Mouse (Mus musculus) limb, embryonic 14.5 days (tissue): Measurements from ENCODE around the gene Gm3250. TPM values are rescaled to one million over a fixed set of nuclear protein-coding genes. Genes with fewer than 3 reads are reported as not detected.
"Not testable (repeated sequence)": the region's sequence is repeated elsewhere in the genome, so short reads cannot be mapped to it uniquely, and the experiment has no call there.

Experiments used
- ATAC-seq: fragments of 200-750 bp; cut with Nextera tagmentation; 2 replicates; pipeline ENCODE4 v1.8.0; 2017; ENCODE audit warnings: low read depth, moderate number of reproducible peaks, moderate TSS enrichment; ENCODE audit not compliant: low FRiP score
- DNase-seq: peaks from one replicate; pipeline ENCODE4 v3.0.0-alpha.2; 2015; ENCODE audit warnings: low spot score
- H3K27ac ChIP-seq: fragments of 300-500 bp; sonication (generic); replicated peaks from 2 replicates; pipeline ENCODE4 v1.5.1; 2014; ENCODE audit warnings: low read depth, mild to moderate bottlenecking, low read length, moderate library complexity, mixed read lengths
- H3K27me3 ChIP-seq: fragments of 300-500 bp; sonication (generic); 2 replicates; pipeline ENCODE4 v1.6.1; 2014; ENCODE audit warnings: low read length, mixed read lengths; ENCODE audit not compliant: control insufficient read depth, insufficient read depth
- H3K36me3 ChIP-seq: fragments of 300-500 bp; sonication (generic); 2 replicates; pipeline ENCODE4 v1.6.1; 2014; ENCODE audit warnings: mild to moderate bottlenecking, low read length, moderate library complexity, mixed read lengths; ENCODE audit not compliant: control insufficient read depth, insufficient read depth
- H3K4me1 ChIP-seq: fragments of 300-500 bp; sonication (generic); 2 replicates; pipeline ENCODE4 v1.6.1; 2014; ENCODE audit warnings: antibody characterized with exemption, low read length, mixed read lengths; ENCODE audit not compliant: control insufficient read depth, insufficient read depth
- H3K4me2 ChIP-seq: fragments of 300-500 bp; sonication (generic); replicated peaks from 2 replicates; pipeline ENCODE4 v1.6.1; 2014; ENCODE audit warnings: low read depth, mild to moderate bottlenecking, low read length, moderate library complexity; ENCODE audit not compliant: severe bottlenecking
- H3K4me3 ChIP-seq: fragments of 300-500 bp; sonication (generic); replicated peaks from 2 replicates; pipeline ENCODE4 v1.5.1; 2014; ENCODE audit warnings: low read length
- H3K9ac ChIP-seq: fragments of 300-500 bp; sonication (generic); 2 replicates; pipeline ENCODE4 v1.6.1; 2014; ENCODE audit warnings: mild to moderate bottlenecking, low read depth, low read length, moderate library complexity; ENCODE audit not compliant: severe bottlenecking
- H3K9me3 ChIP-seq: fragments of 300-500 bp; sonication (generic); 2 replicates; pipeline ENCODE4 v1.6.1; 2016; ENCODE audit warnings: low read length; ENCODE audit not compliant: control insufficient read depth
- POLR2A ChIP-seq: fragments of 200-500 bp; IDR thresholded peaks from 2 replicates; pipeline ENCODE4 v1.8.0; 2012; ENCODE audit warnings: inconsistent platforms, mild to moderate bottlenecking, moderate library complexity, borderline replicate concordance; ENCODE audit not compliant: insufficient read depth, insufficient read length; ENCODE audit errors: extremely low read depth
- WGBS: fragments of 180-500 bp; shearing (Covaris S2); extraction: QIAGEN DNeasy Blood & Tissue Kit; methylation state at CpG from one replicate; pipeline ENCODE4 v1.1.7; 2014; 5-methylcytosine and 5-hydroxymethylcytosine counted together
- polyA plus RNA-seq, 2 experiments: library from polyadenylated mRNA; depleted of rRNA in 1 of 2; stranded (reverse) in 1 of 2; unstranded in 1 of 2; fragments of >200 nt; fragmentation: Nextera tagmentation in 1 of 2; extraction: Ambion mirVana in 1 of 2; gene quantifications; 2 replicates each; pipeline versions ENCODE4 v1.2.1 to v1.2.3; 2012 to 2014

Gene Gm3250
- polyA plus RNA-seq, 2 experiments: not detected

DNA sequence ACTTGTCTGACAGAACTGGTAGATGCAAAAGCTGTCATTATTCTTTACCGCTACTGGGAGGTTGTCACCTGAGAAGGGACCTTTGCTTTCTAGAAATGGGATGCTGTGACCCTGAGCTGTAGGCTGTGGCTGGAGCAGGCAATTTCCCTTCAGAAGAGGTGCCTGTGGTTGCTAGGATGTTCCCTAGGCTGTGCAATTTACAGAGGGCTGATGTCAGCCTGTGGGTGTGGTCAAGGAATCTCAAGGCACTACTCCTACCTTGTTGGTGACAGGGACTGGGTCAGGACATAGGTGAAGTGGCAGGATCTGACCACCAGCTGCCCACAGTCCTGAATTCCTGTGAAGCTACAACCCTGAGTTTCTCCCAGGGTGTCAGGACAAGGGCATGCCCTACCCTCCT lies 12.6 kb downstream of the Gm3250 start:
- no peaks in the 10 kb centered on the region for H3K4me1 ChIP-seq
- no peaks in the 10 kb centered on the region for H3K36me3 ChIP-seq

DNA sequence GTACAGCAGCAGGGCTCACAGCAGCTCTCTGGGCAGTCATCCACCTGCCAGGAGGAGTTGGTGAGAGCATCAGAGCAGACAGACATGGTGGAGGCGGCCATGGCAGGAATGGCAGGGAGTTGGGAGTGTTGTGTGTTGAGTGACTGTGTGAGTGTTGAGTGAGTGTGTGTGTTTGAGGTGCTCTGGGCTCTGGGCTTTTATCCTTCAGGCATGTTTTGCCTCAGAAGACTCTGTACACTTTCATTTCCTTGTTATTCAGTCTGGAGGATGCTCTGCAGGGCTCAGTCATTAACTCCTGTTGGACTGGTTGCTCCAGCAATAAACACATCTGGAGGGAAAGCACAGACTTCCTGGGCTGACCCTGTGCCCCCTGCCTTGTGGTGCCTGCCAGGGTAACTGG lies 22.8 kb downstream of the Gm3250 start, which contains the start of gene Gm3233:
Gene Gm3233 (minus strand): TSS at position 101 of the 400 bp plus-strand sequence.
- H3K9me3 ChIP-seq, H3K4me2 ChIP-seq, H3K36me3 ChIP-seq, ATAC-seq, H3K27ac ChIP-seq, H3K4me3 ChIP-seq, H3K4me1 ChIP-seq, DNase-seq, H3K9ac ChIP-seq, H3K27me3 ChIP-seq: not testable (repeated sequence)
- WGBS: no CpG with 5 or more reads among the region's 1 CpGs

More for the DNA sequence above, 12.6 kb downstream of the Gm3250 start:
- Histone ChIP-seq H3K27ac (no peak overlapping the region), H3K4me2 (no peak overlapping the region), H3K27me3 (no peaks in the 10 kb centered on the region), H3K4me3 (no peak overlapping the region), H3K9me3 (no peaks in the 10 kb centered on the region), H3K9ac (no peak overlapping the region)
- no peak for TF ChIP-seq POLR2A
- ATAC-seq: no peak
- 75% methylated on average over 1 of the region's 1 CpGs for WGBS
- DNase-seq: no peak

DNA sequence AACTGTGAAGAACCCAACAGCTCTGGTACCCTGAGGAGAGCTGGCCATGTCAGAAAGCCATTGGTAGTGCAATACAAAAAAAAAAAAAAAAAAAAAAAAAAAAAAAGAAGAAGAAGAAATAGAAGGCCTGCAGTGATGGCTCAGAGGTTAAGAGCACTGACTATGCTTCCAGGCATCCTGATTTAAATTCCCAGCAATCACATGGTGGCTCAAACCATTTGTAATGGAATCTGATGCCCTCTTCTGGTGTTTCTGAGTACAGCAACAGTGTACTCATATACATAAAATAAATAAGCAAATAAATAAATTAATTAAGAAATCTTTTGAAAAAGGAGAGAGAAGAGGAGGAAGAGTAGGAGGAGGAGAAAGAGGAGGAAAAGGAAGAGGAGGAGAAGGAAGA lies 28.9 kb downstream of the Gm3250 start:
- Histone ChIP-seq H3K9ac (no peak overlapping the region), H3K4me1 (no peaks in the 10 kb centered on the region), H3K9me3 (no peaks in the 10 kb centered on the region), H3K36me3 (no peaks in the 10 kb centered on the region), H3K4me2 (no peak overlapping the region), H3K27me3 (no peaks in the 10 kb centered on the region), H3K4me3 (no peak overlapping the region), H3K27ac (no peak overlapping the region)
- no peak for TF ChIP-seq POLR2A
- DNase-seq (no peak), ATAC-seq (no peak)

DNA sequence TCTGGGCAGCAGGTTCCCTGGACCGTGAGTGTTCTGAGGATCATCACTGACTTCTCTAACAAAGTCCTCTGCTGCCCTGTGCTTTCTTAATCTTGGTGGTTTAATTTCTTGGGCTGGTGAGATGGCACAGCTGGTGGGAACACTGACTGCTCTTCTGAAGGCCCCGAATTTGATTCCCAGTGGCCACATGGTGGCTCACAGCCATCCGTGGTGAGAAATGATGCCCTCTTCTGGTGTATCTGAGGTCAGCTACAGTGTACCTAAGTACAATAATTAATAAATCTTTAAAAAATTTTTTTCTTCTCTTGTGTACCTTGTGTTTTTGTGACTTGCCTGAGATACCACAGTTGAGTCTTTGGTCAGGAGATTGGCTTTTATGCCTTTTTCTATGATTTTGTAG lies 30.0 kb downstream of the Gm3250 start:
- not testable (repeated sequence) for H3K27me3 ChIP-seq, H3K9ac ChIP-seq, H3K9me3 ChIP-seq, H3K4me2 ChIP-seq, H3K4me3 ChIP-seq, DNase-seq, H3K27ac ChIP-seq, H3K4me1 ChIP-seq, H3K36me3 ChIP-seq, ATAC-seq
- 52% methylated on average over 3 of the region's 3 CpGs for WGBS

GRCm38 (mm10) chr10:77751254-77751653 lies 31.1 kb downstream of the Gm3250 start, which contains the start of gene Gm9736:
Gm9736 (minus strand) TSS chr10:77751354.
- H3K36me3 ChIP-seq, H3K4me1 ChIP-seq, H3K4me3 ChIP-seq, H3K27ac ChIP-seq, H3K4me2 ChIP-seq, ATAC-seq, DNase-seq, H3K9ac ChIP-seq, H3K27me3 ChIP-seq, H3K9me3 ChIP-seq: not testable (repeated sequence)
- 57% methylated on average over 1 of the region's 1 CpGs for WGBS

GRCm38 (mm10) chr10:77750686-77751085 lies 31.7 kb downstream of the Gm3250 start:
- not testable (repeated sequence) for DNase-seq, H3K4me2 ChIP-seq, H3K4me3 ChIP-seq, H3K27me3 ChIP-seq, H3K27ac ChIP-seq, ATAC-seq, H3K4me1 ChIP-seq, H3K9me3 ChIP-seq, H3K9ac ChIP-seq, H3K36me3 ChIP-seq
- 92% methylated on average over 1 of the region's 1 CpGs for WGBS

GRCm38 (mm10) chr10:77741924-77742688 lies 40.2 kb downstream of the Gm3250 start, which contains the start of gene Gm18596:
Gm18596 (minus strand) TSS chr10:77742638.
- ATAC-seq, H3K9me3 ChIP-seq, DNase-seq, H3K4me1 ChIP-seq, H3K9ac ChIP-seq, H3K4me3 ChIP-seq, H3K36me3 ChIP-seq, H3K4me2 ChIP-seq, H3K27ac ChIP-seq, H3K27me3 ChIP-seq: not testable (repeated sequence)
- WGBS: 27% methylated on average over 4 of the region's 5 CpGs
